Mouse (Mus musculus) WW6 (cell line): ENCODE measurements around the gene Rab13.

Source experiments
- DNase-seq: peaks from one replicate; pipeline ENCODE4 v3.0.0-alpha.2; 2013; ENCODE audit warnings: low read depth, low spot score

Rab13 gene

GRCm38 (mm10) chr3:90256731-90257530 is 43.4 kb downstream of the Rab13 start:
- no peak for DNase-seq

GRCm38 (mm10) chr3:90258521-90258920 is 45.0 kb downstream of the Rab13 start:
- DNase-seq, result no peak

- DNase-seq, result no peak
These were observed 49.8 kb downstream of the Rab13 start for GRCm38 (mm10) chr3:90263121-90263771.

DNA sequence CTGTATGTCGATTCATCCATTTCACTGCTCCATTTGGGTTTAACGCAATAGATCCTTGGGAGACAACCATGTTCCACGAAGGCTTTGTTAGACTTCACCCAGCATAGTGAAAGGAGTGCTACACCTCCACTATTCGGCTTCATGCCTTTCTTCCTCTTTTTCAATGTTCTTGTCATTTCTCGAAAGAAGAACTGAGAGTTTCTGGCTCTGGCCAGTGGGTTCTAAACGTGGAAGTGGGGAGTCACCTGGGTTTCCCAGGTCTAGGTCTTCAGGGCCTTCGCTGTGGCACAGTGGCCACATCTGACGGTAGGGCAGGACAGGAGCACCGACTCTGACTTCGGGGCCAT is 51.2 kb downstream of the Rab13 start:
- DNase-seq, result no peak

- no peak for DNase-seq
These were observed 51.8 kb downstream of the Rab13 start, which contains the start of gene Dennd4b for GRCm38 (mm10) chr3:90265034-90265931. Gene Dennd4b, plus strand, starts transcription at chr3:90265185.

DNA sequence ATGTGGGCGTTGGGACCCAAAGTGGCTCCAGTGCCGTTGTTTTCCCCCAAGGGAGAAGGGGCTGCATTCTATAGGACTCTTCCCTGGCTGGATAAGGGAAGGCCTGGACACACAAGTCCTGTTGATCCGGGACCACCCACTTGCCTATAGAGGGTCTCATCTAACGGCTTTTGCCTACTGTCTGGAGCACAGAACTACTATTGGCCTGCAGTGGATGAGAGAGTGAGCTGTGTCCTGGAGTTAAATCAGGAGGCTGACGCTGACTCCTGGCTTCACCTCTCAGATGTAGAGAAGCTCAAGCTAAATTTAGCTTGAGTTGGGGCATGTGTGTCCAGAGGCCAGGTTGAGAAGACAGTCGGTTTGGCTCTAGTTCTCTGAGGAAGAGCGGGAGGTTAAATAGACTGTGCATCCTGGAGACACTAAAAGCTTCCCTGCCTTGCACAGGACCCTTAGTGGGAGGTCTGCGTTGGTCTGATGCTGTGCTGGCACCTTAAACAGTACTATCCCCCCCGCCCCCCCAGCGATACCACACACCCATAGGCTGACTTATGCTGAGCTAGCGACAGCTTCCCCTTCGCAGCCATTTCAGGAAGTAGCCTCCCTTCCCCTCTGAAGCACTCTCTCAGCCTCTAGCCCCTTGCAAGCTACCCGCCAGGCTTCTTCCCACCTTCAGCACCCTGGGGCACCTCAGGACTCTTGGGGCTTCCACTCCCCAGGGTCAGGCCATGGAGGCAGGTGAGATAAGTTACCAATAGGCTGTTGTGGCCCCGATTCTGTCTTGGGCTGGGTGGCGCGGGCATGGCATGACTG is 52.6 kb downstream of the Rab13 start:
- no peak for DNase-seq

GRCm38 (mm10) chr3:90266901-90267775 is 53.6 kb downstream of the Rab13 start:
- no peak for DNase-seq

- no peak for DNase-seq
These were observed 54.7 kb downstream of the Rab13 start for GRCm38 (mm10) chr3:90268190-90268589.

GRCm38 (mm10) chr3:90268971-90269370 is 55.5 kb downstream of the Rab13 start:
- no peak for DNase-seq

DNA sequence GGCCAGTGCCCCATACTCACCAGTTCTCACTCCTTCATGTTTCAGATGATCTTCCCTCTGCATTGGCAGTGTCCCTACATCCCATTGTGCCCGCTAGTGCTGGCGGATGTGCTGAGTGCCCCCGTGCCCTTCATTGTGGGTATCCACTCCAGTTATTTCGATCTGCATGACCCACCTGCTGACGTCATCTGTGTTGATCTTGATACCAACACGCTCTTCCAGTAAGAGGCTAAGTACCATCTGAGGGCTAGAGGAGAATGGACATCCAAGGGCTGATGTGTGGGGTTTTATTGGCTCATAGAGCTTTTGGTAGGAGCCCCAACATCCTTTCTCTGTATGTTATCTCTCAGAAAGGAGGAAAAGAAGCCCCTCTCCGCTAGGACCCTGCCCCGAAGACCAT is 57.3 kb downstream of the Rab13 start:
- no peak for DNase-seq

GRCm38 (mm10) chr3:90272170-90272569 is 58.7 kb downstream of the Rab13 start:
- no peak for DNase-seq

DNA sequence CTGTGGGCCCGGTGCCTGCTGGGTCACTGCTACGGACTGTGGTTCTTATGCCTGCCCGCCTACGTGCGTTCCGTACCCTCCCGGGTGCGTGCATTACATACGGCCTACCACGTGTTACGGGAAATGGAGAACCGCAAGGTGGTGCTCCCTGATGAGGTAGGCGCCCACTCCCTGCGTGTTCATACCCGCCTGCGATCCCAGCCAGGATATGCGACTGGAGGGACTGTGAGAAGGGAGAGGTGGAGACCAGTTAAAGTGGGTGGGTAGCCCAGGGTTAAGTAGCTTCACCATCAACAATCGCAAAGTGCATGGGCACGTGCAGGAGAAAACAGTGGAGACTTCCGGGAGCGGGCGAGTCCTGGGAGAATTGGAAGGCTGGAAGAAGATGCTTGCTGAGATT is 60.4 kb downstream of the Rab13 start:
- no peak for DNase-seq

DNA sequence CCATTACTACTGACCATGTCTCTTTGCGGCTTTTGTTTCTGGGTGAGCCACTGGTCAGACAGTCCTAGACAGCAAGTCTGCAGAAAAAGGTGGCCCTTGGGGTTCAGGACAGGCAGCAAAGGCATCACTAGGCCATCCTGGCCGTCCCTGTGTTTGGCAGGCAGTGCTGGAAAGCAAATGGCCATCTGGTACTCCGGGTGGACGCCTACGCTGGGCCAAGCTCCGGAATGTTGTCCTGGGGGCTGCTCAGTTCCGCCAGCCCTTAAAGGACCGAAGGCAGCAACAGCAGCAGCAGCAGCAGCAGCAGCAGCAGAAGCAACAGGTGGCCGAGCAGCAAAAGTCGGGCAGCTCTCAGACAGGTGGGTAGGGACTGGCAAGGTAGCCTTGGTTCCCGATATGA is 61.8 kb downstream of the Rab13 start:
- no peak for DNase-seq
